Mouse (Mus musculus) heart, postnatal 4 days (tissue): ENCODE measurements around the gene Olfml2a. TPM values are rescaled to one million over a fixed set of nuclear protein-coding genes. Genes with fewer than 3 reads are reported as not detected.
A peak's percentile ranks its signal among the peaks of the same experiment; 100 is the strongest.

ENCODE experiments used
- DNase-seq: peaks from one replicate; pipeline ENCODE4 v3.0.0; 2021
- total RNA-seq, 2 experiments: library from RNA; stranded (reverse); gene quantifications; 2 replicates each; pipeline ENCODE4 v1.2.3; 2021

Olfml2a gene
- 10 to 100 TPM; 18.3 to 18.5 TPM for total RNA-seq

DNA sequence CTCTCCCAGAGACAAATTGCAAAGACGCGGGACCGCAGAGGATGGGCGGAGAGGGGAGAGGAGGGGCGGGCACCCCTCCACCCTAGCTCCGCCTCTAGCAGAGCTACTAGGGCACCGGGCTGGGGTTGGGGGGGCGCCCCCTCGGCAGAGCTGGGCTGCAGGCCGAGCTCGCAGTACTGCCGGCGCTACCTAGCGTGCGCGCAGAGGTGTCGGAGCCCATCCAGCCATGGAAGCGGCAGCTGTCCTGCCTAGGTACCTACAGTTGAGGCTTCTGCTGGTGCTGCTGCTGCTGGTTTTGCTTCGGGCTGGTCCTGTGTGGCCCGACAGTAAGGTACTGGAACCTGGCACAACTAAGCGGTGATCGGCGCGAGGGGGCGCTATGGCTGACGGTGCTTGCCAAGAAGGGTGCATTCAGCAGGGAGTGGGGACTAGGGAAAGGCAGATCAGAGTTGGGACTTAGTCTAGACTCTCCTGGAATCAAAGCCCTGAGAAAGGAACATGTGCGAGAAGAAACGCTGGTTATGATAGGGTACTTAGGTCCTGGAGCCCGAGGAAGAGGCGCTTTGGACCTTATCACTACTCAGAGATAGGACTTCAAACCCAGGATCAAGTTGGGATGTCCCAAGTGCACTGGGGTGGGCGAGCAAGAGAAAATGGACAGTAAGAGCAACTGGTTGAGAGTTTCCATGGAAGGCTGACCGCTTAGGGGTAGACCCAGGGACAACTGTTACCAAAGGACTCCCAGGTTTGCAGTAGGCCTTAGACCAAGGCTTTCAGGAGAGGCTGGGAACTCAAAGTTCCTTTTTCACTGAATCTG is at the start of gene Olfml2a:
Gene Olfml2a, plus strand, starts transcription at position 128 of the 817 bp plus-strand sequence.
- DNase-seq, result peak; percentile 84

DNA sequence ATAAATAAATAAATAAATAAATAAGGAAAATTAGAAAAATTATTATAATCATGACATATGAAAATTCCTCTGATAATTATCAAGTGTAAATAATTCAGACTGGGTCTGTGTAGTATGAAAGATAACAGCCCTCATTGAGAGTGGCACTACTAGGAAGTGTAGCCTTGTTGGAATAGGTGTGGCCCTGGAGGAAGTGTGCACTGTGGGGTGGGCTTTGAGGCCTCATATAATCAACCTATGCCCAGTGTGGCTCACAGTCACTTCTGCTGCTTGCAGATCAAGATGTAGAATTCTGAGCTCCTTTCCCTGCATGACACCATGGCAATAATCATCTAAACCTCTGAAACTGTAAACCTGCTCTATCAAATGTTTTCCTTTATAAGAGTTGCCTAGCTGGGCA is 28.9 kb upstream of the Olfml2a start:
- DNase-seq, result no peak

DNA sequence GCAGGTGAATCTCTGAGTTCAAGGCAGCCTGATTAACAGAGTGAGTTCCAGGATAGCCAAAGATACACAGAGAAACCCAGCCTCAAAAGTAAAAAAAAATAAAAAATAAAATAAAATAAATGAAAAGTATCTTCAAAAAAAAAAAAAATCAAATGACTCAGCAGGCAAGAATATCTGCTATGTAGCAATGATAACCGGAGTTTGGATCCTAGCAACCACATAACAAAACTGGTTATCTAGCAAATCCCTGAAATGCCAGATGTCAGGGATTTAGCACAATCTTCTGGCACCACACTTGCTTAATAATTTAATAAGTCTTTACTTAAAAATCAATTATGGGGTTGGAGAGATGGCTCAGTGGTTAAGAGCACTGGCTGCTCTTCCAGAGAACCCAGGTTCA is 27.5 kb upstream of the Olfml2a start:
- DNase-seq, result no peak

DNA sequence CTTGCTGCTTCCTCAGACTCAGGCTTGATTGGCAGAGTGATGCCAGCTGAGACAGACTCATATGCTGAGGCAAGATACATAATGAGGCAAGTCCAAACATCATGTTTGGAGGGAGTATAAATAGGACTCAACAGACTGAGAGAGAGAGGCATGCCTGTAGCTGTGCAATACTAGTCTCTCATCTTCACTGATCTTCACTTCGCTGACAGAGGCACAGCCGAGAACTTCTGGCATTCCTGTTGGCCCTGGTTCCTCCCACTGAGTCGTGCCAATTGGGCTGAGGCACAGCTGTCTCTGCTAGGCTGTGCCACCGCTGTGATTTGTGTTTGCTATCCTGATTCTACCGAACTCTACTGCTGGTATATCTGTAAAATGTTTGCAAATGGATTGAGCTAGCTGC is 25.7 kb upstream of the Olfml2a start:
- DNase-seq, result peak; percentile 23

DNA sequence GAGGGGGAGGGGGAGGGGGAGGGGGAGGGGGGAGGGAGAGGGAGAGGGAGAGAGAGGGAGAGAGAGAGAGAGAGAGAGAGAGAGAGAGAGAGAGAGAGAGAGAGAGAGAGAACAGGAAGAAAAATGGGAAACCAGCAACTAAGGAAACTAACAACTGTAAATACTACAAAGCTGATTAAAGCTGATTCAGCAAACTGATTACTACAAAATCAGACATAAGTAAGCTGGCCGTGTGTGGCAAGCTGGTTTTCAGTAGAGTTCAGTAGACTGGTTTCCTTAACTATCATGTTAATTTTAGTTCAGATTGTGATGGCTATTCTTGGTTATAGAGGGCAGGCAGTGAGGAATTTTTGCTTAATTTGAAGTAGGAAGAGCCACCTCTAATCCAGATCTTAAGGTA is 23.2 kb upstream of the Olfml2a start:
- DNase-seq, result no peak

DNA sequence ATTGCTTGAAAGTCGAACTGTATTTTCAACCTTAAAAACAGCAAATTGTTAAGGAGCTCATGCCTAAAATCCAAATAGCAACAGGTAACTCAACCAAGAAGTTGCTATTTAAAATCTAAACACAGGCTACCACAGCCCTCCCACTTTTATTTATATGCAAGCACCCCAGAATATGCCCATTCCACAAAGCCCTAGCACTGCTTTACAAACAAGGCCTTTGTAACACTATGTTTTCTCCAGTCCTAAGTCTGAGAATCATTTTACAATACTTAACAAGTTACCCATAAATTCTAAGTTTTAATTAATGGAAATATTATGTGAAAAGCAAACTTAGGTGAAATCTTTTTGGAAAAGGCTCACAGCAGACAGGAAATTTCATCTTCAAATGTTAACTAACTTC is 17.3 kb upstream of the Olfml2a start:
- DNase-seq, result no peak

DNA sequence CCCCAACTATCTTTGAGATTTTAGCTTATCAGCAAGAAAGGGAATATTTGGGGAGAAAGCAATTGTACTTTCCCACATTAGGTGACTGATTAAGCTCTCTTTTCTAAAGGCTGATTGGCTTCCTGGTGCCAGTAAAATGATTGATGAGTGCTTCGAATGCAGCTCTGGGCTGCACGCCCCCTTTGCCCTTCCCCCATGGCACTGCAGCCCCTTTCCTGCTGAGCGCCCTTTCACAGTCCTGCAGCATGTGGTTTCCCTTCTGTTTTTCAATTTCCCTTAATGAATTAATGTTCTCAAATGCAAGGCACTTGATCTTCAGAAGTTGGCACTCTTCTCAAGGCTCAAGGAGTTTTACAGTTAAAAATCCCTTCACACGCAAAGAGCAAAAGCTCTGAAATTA is 16.8 kb upstream of the Olfml2a start:
- DNase-seq, result no peak

DNA sequence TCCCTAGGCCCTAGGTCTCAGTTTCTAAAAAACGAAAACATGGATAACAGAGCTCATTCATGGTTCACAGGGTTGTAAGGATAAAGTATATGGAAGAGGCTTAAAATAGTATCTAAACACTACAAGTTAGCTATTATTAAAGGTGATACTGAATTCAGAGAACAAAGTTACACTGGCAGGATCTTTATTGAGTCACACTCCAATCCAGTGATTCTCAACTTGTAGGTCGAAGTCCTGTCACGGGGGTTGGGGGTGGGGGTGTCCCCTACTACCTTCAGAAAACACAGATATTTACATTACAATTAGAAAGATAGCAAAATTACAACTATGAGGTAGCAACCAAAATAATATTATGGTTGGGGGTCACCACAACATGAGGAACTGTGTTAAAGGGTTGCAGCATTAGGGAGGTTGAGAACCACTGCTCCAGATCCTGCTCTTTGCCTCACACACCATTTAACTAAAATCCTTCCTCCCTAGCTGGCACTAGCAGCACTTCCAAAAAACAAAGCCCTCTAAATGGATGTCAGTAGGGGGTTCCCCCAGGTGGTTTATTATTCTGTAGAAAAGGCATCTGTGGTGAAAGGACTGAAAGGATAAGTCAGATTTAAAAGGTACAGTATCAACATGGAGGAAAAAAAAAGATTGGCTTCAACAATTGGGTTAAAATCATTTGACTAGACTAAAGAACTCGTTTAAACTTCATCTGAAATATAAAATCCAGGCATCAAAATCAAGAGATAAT is 14.7 kb upstream of the Olfml2a start:
- DNase-seq, result no peak

DNA sequence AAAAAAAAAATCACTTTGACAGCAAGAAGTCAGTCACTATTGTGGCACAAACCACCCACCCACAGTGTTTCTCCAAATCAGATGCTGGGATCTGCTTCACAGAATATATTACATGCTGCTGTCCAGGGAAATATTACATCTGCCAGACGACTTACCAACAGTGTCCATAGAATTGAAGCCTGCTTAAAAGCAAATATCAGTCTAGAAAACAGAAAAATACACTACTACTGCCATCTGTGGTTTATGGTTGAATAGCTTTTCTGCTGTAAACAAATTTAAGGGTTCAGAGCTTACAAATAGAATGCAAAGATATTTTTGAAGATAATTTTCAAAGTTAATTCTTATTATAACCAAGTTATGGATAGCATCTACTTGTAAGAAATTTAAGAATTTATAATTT is 10.4 kb upstream of the Olfml2a start:
- DNase-seq, result no peak

DNA sequence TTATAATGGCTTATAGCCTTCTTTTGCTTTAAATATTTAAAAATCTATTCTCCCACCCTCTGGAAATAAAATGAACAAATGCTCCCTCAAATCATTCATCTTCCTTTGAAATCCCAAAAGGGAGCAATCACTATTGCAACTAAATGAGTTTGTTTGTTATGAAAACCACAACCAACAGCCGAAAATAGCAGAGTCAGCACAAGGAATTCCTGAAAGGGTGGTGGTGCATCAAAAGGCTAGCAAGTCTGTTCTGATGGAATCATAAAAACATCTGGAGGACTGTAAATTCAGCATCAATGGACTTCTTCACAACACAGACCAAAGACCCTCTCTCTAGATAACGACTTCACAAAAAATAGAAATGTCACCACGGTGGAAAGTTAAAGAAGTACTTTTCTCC is 8.3 kb upstream of the Olfml2a start:
- DNase-seq, result no peak

DNA sequence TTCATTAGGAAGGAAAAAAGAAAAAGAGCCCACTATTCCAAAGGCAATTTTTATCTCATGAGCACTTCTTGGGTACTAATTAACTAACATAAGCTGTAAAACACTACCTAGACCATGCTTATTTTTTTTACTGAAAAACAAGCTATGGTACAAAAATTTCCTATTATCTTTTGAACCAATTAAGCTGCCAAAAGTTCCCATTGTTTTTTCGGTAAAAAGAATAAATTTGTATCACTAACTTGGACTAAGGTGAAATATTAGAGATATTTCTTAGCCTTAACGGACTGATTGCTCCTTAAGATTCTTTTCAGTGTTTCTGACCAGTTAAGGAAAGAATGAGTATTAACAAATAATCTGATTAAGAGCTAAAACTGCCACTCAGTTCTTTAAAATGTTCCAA is 7.9 kb upstream of the Olfml2a start:
- DNase-seq, result no peak

DNA sequence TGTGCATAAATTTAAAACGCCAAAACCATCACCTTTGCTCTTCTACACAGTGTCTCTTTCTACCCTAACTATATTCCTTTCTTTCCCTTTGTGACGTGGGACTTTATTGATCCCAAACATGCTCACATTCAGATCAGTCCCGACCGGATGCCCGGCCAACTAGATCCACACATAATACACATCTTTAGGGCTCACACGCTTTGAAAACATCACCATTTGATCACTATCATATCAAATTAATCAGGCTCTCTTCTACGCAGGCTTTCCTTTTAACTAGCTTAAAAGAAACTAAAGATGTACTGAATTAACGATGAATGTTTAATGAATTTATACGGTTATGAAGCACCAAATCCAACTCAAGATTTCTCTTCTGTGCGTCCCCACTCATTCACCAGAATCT is 7.2 kb upstream of the Olfml2a start:
- DNase-seq, result no peak

DNA sequence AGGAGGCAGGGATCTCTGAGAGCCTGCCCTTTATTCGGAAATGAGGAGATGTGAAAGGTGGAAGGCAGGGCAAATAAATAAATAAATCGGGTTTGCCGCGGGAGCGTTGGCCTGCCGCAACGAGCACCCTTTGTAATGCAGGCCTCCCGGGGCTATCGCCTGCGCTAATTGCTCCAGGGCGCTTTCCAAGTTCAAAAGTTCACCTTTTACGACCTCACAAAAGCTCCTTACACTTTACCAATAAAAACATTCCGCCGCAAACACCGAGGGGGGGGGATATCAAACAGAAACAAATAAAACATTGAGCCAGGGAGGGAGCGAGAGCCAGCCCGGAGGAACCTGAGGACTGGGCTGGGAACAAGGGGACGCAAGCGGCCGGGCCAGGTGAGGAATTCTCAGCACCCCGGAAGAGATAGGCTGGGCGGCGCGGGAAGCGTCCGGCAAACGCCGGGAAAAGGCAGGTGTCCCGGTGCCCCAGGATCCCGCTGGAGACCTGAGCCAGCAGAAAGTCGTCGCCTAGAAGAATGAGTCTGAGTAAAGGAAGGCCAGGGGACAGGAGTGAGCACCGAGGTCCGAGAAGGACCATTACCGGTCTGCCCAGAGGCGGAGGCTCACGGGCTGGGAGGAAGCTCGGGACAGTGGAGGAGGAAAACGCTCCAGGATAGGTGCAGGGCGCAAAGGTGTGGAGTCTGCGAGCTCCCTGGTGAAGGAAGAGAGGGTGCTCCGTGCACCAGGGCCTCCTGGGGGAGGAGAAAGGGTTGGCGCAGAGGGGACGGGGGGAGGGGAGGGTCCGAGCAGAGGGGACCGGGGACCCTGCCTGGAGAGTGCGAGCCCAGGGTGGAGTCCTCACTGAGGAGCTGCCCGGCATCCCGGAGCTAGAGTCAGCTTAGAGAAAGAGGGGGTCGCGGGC is 6.4 kb upstream of the Olfml2a start:
- DNase-seq, result peak; percentile 32

DNA sequence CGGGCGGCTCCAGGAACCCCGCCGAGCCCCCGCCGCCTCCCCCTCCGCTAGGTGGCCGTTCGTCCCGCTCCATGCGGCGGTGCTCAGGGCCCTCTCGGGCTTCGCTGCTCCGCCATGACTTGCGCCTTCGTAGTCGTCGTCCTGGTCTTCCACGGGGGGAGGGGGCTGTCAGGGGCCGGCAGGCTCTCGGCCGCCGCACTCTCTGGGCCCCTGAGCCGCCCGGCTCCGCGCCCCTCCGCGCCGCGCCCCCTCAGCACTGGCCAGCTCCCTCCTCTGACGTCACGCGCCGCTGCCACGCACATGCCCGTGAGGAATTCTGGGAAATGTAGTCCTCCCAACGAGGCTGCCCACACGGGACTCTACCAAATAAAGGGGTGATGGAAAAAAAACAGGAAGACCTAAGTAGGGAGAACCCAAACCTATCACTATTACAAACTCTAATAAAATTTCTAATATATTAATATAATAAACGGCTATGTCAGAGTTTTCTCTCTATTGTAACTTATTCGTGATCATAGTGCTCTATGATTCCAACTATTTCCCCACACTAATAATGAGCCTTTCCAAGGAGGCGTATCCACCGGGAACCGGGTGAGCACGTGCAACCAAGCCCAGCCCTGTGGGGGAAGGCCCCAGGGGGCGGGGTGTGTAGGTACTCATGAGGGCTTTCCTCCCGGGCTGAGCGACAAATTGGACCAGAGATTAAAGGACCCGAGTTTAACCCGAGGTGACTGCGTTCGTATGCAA is 5.5 kb upstream of the Olfml2a start:
- DNase-seq, result peak; percentile 94

DNA sequence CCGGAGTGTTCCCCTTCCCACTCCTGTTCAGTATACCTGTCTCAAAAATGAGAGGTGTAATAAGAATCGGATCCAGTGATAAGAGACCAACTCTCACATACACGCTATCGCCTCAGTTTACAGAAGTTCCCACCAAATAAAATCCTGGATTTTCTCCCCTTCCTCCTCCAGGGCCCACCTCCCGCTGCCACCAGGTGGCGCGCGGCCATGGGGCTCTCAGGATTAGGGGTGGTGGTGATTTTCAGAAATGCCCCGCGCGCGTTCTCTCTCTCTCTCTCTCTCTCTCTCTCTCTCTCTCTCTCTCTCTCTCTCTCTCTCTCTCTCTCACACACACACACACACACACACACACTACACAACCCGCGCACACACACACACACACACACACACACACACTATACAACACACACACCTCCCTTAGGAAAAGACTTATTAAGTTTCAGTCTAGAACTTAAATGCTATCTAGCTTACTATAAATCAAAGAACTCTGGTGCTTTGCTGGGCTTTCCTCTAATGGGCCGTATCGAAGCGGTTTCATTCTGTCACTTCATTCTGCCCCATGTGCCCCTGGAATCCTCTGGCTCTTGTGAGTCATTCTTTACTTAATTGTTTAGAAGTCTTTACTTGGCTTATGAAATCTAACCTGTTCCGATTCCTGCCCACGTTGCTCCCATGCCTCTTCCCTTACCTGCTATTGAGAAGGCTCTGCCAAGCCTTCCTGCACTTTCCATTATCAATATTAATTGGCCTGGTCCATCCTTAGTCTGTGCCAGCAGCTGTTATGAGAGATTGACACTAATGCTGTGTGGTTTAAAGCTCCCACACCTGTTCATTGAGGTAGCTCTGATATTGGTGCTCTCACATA is 4.4 kb upstream of the Olfml2a start, which contains the start of gene Nr6a1:
Gene Nr6a1, minus strand, starts transcription at position 574 of the 865 bp plus-strand sequence.
- DNase-seq, result peak; percentile 87

DNA sequence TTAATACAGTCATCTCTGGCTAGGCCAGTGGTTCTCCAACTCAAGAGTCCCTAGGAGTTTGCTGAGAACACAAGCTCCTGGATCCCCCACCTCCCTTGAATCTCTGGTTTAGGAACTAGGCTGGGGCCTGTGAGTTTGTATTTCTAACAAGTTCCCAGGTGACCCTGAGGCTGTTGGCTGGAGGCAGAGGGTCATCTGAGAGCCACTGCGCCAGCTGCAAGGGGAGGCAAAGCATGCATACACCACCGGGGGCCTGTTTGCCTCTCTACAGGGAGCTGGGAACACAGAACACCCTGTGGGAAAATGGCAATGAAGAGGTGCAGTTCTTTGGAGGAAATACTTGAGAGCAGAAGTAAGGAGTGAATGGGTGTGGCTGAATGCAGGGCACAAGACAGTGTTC is 1.5 kb upstream of the Olfml2a start:
- DNase-seq, result no peak

DNA sequence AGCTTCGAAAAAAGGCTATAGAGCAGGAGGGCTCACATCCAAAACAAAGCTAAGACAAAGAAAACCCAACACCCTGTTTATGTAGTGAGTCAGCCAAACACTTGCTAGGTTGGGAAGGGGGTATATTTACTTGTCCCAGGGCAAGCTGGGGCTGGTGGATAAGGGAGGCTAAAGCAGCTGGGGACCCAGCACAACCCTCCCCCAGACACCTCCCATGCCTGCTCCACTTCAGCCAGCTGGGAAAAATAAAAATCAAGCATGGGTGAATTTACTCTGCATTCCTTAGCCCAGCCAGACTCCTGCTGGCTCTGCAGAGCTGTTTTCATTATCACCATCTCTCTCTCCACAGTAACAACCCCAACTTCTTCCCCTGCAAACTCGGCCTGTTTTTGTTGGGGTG is 2.2 kb downstream of the Olfml2a start:
- no peak for DNase-seq

DNA sequence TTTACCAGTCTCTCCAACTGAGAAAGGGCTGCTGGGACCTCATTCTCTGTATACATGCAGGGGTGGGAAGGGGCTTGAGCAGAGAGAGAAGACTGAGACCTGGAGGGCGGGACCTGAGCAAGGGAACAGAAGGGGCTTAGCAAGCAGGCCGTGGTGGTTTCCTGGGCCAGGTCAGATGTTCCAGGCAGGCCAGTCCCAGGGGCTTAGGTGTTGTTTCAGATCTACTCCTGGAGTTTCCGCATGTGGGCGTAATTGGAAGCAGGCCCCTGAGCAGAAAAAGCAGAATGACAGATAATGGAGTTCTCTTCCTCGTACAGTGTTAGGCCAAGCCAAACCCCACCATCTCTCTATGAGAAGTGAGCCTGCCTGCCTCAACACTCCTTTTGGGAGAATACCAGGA is 3.2 kb downstream of the Olfml2a start:
- peak; percentile 41 for DNase-seq

DNA sequence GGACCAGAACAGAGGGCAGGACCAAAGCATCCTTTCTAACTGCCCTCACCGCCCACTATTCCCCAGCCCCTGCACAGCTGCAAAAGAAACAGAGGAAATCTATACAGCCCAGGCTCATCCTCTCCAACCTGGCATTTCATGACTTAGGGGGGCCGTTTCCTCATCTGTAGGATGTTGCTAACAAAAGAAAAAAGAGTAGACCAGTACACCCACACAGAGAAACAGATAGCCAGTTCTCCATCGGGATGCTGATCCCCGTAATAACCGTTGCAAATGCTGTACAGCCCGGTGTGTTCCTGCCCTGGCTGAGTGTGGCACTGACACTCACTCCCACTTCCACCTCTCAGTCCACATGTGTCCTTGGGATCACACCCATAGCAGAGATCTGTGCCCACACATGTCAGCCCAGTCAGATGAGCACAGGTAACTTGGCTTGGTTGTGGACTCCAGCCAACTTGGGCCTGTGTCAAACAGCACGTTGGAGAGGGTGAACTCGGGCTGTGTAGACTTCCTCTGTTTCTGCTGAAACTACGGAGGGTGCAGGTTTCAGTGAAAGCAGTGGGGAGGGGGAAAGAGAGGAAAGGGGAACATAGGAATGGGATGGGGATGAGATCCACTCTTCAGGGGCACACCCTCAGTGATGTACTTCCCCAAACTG is 5.1 kb downstream of the Olfml2a start:
- no peak for DNase-seq

DNA sequence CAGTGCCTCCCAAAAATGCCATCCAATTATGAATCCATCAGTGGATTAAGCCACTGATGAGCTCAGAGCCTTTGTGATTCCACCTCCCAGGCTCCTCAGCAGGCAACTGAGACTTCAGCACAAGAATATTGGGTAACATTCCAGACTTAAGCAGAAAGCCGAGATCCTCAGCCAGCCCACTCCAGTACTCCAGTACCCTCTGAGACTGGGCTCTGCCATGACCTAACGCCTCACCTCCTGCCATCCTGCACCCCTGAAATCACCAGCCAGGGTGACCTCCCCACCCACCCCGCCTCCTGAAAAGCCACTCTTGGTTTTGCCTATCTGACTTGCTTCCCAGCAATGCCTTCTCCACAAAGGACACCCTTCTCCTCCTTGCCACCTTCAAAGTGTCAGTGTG is 5.6 kb downstream of the Olfml2a start:
- no peak for DNase-seq

DNA sequence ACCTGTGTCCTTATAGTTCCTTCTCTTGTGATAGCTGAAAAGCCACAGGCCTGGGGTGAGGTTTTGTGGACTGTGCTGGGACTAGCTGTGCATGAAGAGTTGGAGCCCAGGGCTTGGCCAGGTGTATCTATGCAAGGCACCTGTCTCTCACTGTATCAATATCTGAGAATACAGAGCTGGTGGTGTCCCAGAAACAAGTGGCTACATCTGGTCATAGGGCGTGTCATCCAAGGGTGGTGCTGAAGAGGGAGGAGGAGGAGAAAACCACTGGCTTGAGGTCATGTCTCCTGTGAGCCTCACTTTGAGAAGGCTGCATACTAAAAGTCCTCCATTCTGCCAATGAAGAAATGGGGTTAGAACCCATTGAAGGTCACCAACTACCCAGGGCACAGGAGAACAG is 6.2 kb downstream of the Olfml2a start:
- no peak for DNase-seq
